Mouse (Mus musculus) cortical plate, adult 2 months (tissue): ENCODE measurements around the gene Lcat.

Experiments
- CTCF ChIP-seq: fragments of 200-500 bp; IDR thresholded peaks from 2 replicates; pipeline ENCODE4 v1.5.1; 2011; ENCODE audit warnings: mild to moderate bottlenecking, control low read depth, low read length; ENCODE audit not compliant: insufficient read depth; ENCODE audit errors: extremely low read depth
- POLR2A ChIP-seq: fragments of 200-500 bp; IDR thresholded peaks from 2 replicates; pipeline ENCODE4 v1.6.1; 2011; ENCODE audit warnings: mild to moderate bottlenecking, low read length, control low read depth; ENCODE audit not compliant: insufficient read depth; ENCODE audit errors: extremely low read depth

- TF ChIP-seq CTCF (no peak), POLR2A (no peak)
Observed at GRCm38 (mm10) chr8:105925123-105925522, 18.1 kb downstream of the Lcat start.
